Mouse (Mus musculus) midbrain, embryonic 10.5 days (tissue): ENCODE measurements at regions not wholly inside any gene's neighbourhood (a gene's known extent, or its start where the extent isn't known, plus 50 kb on each side); places are given as distances from the start of the nearest gene placed in this dataset.

ENCODE experiments used
- DNase-seq: peaks from one replicate; pipeline ENCODE4 v3.0.0-alpha.2; 2017; ENCODE audit warnings: low spot score
- H3K27ac ChIP-seq: fragments of 300-500 bp; sonication (generic); replicated peaks from 2 replicates; pipeline ENCODE4 v1.5.1; 2016; ENCODE audit warnings: mild to moderate bottlenecking
- H3K27me3 ChIP-seq: fragments of 300-500 bp; sonication (generic); 2 replicates; pipeline ENCODE4 v1.6.1; 2016; ENCODE audit warnings: low read depth, mild to moderate bottlenecking; ENCODE audit not compliant: poor library complexity, severe bottlenecking
- H3K36me3 ChIP-seq: fragments of 300-500 bp; sonication (generic); 2 replicates; pipeline ENCODE4 v1.6.1; 2016; ENCODE audit warnings: mild to moderate bottlenecking, moderate library complexity
- H3K4me1 ChIP-seq: fragments of 300-500 bp; sonication (generic); 2 replicates; pipeline ENCODE4 v1.6.1; 2016
- H3K4me3 ChIP-seq: fragments of 300-500 bp; sonication (generic); 2 replicates; pipeline ENCODE4 v1.5.1; 2016; ENCODE audit warnings: mild to moderate bottlenecking, moderate library complexity
- H3K9me3 ChIP-seq: fragments of 300-500 bp; sonication (generic); replicated peaks from 2 replicates; pipeline ENCODE4 v1.6.1; 2016; ENCODE audit warnings: mild to moderate bottlenecking
- WGBS: fragments of 180-500 bp; shearing (Covaris S2); methylation state at CpG from one replicate; pipeline ENCODE4 v1.1.7; 2016; 5-methylcytosine and 5-hydroxymethylcytosine counted together

- DNase-seq = no peak
These were observed 90.9 kb upstream of the Cdkn2b start for GRCm38 (mm10) chr4:89401696-89402095.

GRCm38 (mm10) chr4:89400342-89400741 is 89.5 kb upstream of the Cdkn2b start:
- WGBS = 92% methylated on average over 3 of the region's 3 CpGs
- no peak for DNase-seq
- H3K4me3 ChIP-seq = no peak overlapping the region
- H3K27me3 ChIP-seq = no peaks in the 10 kb centered on the region
- no peaks in the 10 kb centered on the region for H3K9me3 ChIP-seq
- H3K4me1 ChIP-seq = no peaks in the 10 kb centered on the region
- no peak overlapping the region for H3K27ac ChIP-seq
- no peaks in the 10 kb centered on the region for H3K36me3 ChIP-seq

More at GRCm38 (mm10) chr4:89401696-89402095, 90.9 kb upstream of the Cdkn2b start:
- WGBS = 85% methylated on average over 2 of the region's 2 CpGs
- no peak overlapping the region for H3K27ac ChIP-seq
- H3K27me3 ChIP-seq = no peaks in the 10 kb centered on the region
- no peaks in the 10 kb centered on the region for H3K36me3 ChIP-seq
- H3K4me1 ChIP-seq = no peaks in the 10 kb centered on the region
- no peak overlapping the region for H3K4me3 ChIP-seq
- H3K9me3 ChIP-seq = no peaks in the 10 kb centered on the region

- Histone ChIP-seq H3K9me3 (no peaks in the 10 kb centered on the region), H3K4me1 (no peaks in the 10 kb centered on the region), H3K27me3 (no peaks in the 10 kb centered on the region), H3K4me3 (no peak overlapping the region), H3K36me3 (no peaks in the 10 kb centered on the region), H3K27ac (no peak overlapping the region)
- DNase-seq = no peak
- 80% methylated on average over 2 of the region's 2 CpGs for WGBS
These were observed 88.4 kb upstream of the Cdkn2b start for GRCm38 (mm10) chr4:89399277-89399676.

GRCm38 (mm10) chr4:89396020-89396419 is 85.2 kb upstream of the Cdkn2b start:
- Histone ChIP-seq H3K27ac (no peak overlapping the region), H3K27me3 (no peaks in the 10 kb centered on the region), H3K36me3 (no peaks in the 10 kb centered on the region), H3K4me3 (no peak overlapping the region), H3K9me3 (no peaks in the 10 kb centered on the region), H3K4me1 (no peaks in the 10 kb centered on the region)
- WGBS = 89% methylated on average over 2 of the region's 2 CpGs
- no peak for DNase-seq

- no peak for DNase-seq
- Histone ChIP-seq H3K27me3 (no peaks in the 10 kb centered on the region), H3K36me3 (no peaks in the 10 kb centered on the region), H3K27ac (no peak overlapping the region), H3K4me3 (no peak overlapping the region), H3K9me3 (no peaks in the 10 kb centered on the region), H3K4me1 (no peaks in the 10 kb centered on the region)
These were observed 84.5 kb upstream of the Cdkn2b start for GRCm38 (mm10) chr4:89395336-89395735.

- DNase-seq = no peak
- H3K4me3 ChIP-seq = no peak overlapping the region
- H3K9me3 ChIP-seq = no peaks in the 10 kb centered on the region
- no peaks in the 10 kb centered on the region for H3K4me1 ChIP-seq
- 90% methylated on average over 2 of the region's 2 CpGs for WGBS
- H3K27ac ChIP-seq = no peak overlapping the region
- no peaks in the 10 kb centered on the region for H3K27me3 ChIP-seq
- no peaks in the 10 kb centered on the region for H3K36me3 ChIP-seq
These were observed 82.4 kb upstream of the Cdkn2b start for GRCm38 (mm10) chr4:89393251-89393711.

- Histone ChIP-seq H3K4me1 (no peaks in the 10 kb centered on the region), H3K9me3 (no peaks in the 10 kb centered on the region), H3K27me3 (no peaks in the 10 kb centered on the region), H3K4me3 (no peak overlapping the region), H3K27ac (no peak overlapping the region), H3K36me3 (no peaks in the 10 kb centered on the region)
- no peak for DNase-seq
These were observed 82.0 kb upstream of the Cdkn2b start for GRCm38 (mm10) chr4:89392791-89393190.

GRCm38 (mm10) chr4:89391463-89392308 is 80.8 kb upstream of the Cdkn2b start:
- no peaks in the 10 kb centered on the region for H3K36me3 ChIP-seq
- DNase-seq = no peak
- H3K4me3 ChIP-seq = no peak overlapping the region
- H3K9me3 ChIP-seq = no peaks in the 10 kb centered on the region
- H3K4me1 ChIP-seq = no peaks in the 10 kb centered on the region
- H3K27ac ChIP-seq = no peak overlapping the region
- no peaks in the 10 kb centered on the region for H3K27me3 ChIP-seq
- 87% methylated on average over 9 of the region's 9 CpGs for WGBS

GRCm38 (mm10) chr4:89383548-89383947 is 72.7 kb upstream of the Cdkn2b start:
- no peak for DNase-seq
- WGBS = 93% methylated on average over 3 of the region's 3 CpGs
- H3K36me3 ChIP-seq = no peaks in the 10 kb centered on the region

GRCm38 (mm10) chr4:89382434-89382976 is 71.7 kb upstream of the Cdkn2b start:
- no peaks in the 10 kb centered on the region for H3K4me1 ChIP-seq
- no peak overlapping the region for H3K27ac ChIP-seq
- no peaks in the 10 kb centered on the region for H3K27me3 ChIP-seq
- no peaks in the 10 kb centered on the region for H3K36me3 ChIP-seq
- DNase-seq = no peak
- H3K9me3 ChIP-seq = no peaks in the 10 kb centered on the region
- no peak overlapping the region for H3K4me3 ChIP-seq
- WGBS = 87% methylated on average over 4 of the region's 4 CpGs

More at GRCm38 (mm10) chr4:89383548-89383947, 72.7 kb upstream of the Cdkn2b start:
- Histone ChIP-seq H3K27ac (no peak overlapping the region), H3K4me3 (no peak overlapping the region), H3K27me3 (no peaks in the 10 kb centered on the region), H3K4me1 (no peaks in the 10 kb centered on the region), H3K9me3 (no peaks in the 10 kb centered on the region)

GRCm38 (mm10) chr4:89381763-89382162 is 70.9 kb upstream of the Cdkn2b start:
- 94% methylated on average over 2 of the region's 2 CpGs for WGBS
- no peak overlapping the region for H3K4me3 ChIP-seq
- DNase-seq = no peak

GRCm38 (mm10) chr4:89381077-89381476 is 70.2 kb upstream of the Cdkn2b start:
- Histone ChIP-seq H3K27ac (no peak overlapping the region), H3K4me3 (no peak overlapping the region), H3K4me1 (no peaks in the 10 kb centered on the region), H3K9me3 (no peaks in the 10 kb centered on the region), H3K27me3 (no peaks in the 10 kb centered on the region), H3K36me3 (no peaks in the 10 kb centered on the region)
- WGBS = 92% methylated on average over 5 of the region's 5 CpGs
- no peak for DNase-seq

More at GRCm38 (mm10) chr4:89381763-89382162, 70.9 kb upstream of the Cdkn2b start:
- H3K9me3 ChIP-seq = no peaks in the 10 kb centered on the region
- H3K4me1 ChIP-seq = no peaks in the 10 kb centered on the region
- no peaks in the 10 kb centered on the region for H3K27me3 ChIP-seq
- H3K27ac ChIP-seq = no peak overlapping the region
- H3K36me3 ChIP-seq = no peaks in the 10 kb centered on the region

GRCm38 (mm10) chr4:89380330-89380945 is 69.6 kb upstream of the Cdkn2b start:
- no peaks in the 10 kb centered on the region for H3K36me3 ChIP-seq
- DNase-seq = no peak
- no peak overlapping the region for H3K4me3 ChIP-seq
- no peaks in the 10 kb centered on the region for H3K4me1 ChIP-seq
- no peak overlapping the region for H3K27ac ChIP-seq
- no peaks in the 10 kb centered on the region for H3K9me3 ChIP-seq
- H3K27me3 ChIP-seq = no peaks in the 10 kb centered on the region
- WGBS = 96% methylated on average over 8 of the region's 8 CpGs
